8 mouse cellular contexts compared by ENCODE assay signal in the genomic region with DNA sequence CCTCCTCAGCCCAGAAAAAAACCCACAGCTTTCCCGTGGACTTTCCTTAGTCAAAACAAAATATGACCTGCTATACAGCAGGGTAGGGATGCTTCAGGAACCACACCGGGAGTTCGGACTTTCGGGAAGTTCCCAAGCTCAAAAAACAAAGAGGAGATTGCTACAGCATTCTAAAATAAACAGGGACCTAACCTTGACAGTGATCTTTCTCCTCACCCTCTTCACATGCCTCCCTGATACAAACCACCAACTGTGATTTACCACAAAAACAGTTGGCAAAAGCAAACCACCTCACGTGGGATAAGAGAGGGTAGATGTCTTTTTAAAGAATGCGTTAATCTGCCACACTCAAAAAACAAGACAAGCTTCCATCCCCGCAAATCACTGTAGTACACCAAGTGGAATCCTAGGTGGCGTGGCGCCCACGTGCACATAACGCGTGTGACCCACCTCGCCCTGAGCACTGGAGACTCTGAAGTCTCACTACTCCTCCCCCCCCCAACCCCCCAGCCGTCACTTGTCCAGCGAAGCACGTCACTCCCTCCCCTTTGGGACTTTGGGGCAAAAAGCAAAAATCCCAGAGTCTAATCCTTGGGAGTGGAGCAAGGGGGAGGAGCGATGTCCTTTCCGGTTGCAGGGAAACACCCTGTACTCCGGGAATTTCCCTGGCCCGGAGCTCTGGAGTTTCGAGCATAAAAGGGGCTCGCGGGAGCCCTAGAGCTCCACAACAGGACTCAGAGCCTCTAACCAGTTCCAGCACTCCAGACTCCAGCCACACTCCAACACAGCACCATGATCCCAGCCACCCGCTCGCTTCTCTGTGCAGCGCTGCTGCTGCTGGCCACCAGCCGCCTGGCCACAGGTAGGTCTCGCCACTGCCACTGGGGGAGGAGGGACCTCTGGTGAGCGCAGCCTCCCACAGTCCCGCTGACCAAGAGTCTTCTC. TPM values are rescaled to one million over a fixed set of nuclear protein-coding genes. Genes with fewer than 3 reads are reported as not detected.
DNase-seq lines count a peak whose midpoint lies in the region; ATAC-seq and TF ChIP-seq lines count a peak whose summit lies in the region.

A gene (plus strand): TSS at position 723 of the 945 bp plus-strand sequence.

- peak within 1 kb of the TSS; percentile 84 for H3K27ac ChIP-seq in heart, embryonic 10.5 days
- H3K27ac ChIP-seq in lung, postnatal 0 days (ENCODE audit: low read length): no peak within 1 kb of the TSS

- H3K4me3 ChIP-seq in heart, embryonic 10.5 days: peak within 1 kb of the TSS; percentile 68
- H3K4me3 ChIP-seq in lung, postnatal 0 days (ENCODE audit: low read depth, low read length): peak within 1 kb of the TSS; percentile 50

- 0 out of 2 replicates have a peak, but pooled peaks cover 4% of the 10 kb centered on the region for H3K4me1 ChIP-seq in heart, embryonic 10.5 days
- H3K4me1 ChIP-seq in lung, postnatal 0 days (ENCODE audit: insufficient read depth, low read depth, low read length): no peaks in the 10 kb centered on the region

- H3K9me3 ChIP-seq in heart, embryonic 10.5 days: no peaks in the 10 kb centered on the region
- no peaks in the 10 kb centered on the region for H3K9me3 ChIP-seq in lung, postnatal 0 days (ENCODE audit: low read length)

- WGBS in heart, embryonic 10.5 days: 11% methylated on average over 30 of the region's 30 CpGs
- WGBS in lung, postnatal 0 days: 9% methylated on average over 30 of the region's 30 CpGs

- peak; percentile 41 to 77 for DNase-seq in adrenal gland, adult (ENCODE audit: inconsistent age in 2 of 2, low spot score in 1 of 2)
- no peak for DNase-seq in adrenal gland, postnatal 4 days (ENCODE audit: low spot score in 2 of 2)
- peak; percentile 53 for DNase-seq in embryo, embryonic 9.5 days (ENCODE audit: extremely low spot score)
- peak; percentile 76 for DNase-seq in heart, embryonic 10.5 days (ENCODE audit: low spot score)
- peak; percentile 72 for DNase-seq in kidney, adult 9 months
- peak; percentile 65 for DNase-seq in lung, postnatal 0 days (ENCODE audit: low spot score)
- DNase-seq in ovary, postnatal 36 days (ENCODE audit: low spot score): peak; percentile 61
- no peak for DNase-seq in layer of hippocampus, adult 11-12 months (ENCODE audit: low spot score)

- no peaks in the 10 kb centered on the region for H3K27me3 ChIP-seq in heart, embryonic 10.5 days (ENCODE audit: insufficient read depth, poor library complexity, severe bottlenecking)
- no peaks in the 10 kb centered on the region for H3K27me3 ChIP-seq in lung, postnatal 0 days (replicated peaks; ENCODE audit: insufficient read depth, low read length)

- peak within 1 kb of the TSS; percentile 26; the same call in 1 of the 2 replicates for H3K9ac ChIP-seq in lung, postnatal 0 days (replicated peaks; ENCODE audit: low read depth)

- peak; percentile 61 for TF ChIP-seq CTCF in lung, postnatal 0 days (IDR thresholded peaks at IDR 0.05)

- H3K36me3 ChIP-seq in heart, embryonic 10.5 days: no peaks in the 10 kb centered on the region
- no peaks in the 10 kb centered on the region for H3K36me3 ChIP-seq in lung, postnatal 0 days (ENCODE audit: insufficient read depth, low read length)

- TF ChIP-seq EP300 in lung, postnatal 0 days (IDR thresholded peaks at IDR 0.05): no peak

- H3K4me2 ChIP-seq in lung, postnatal 0 days (replicated peaks; ENCODE audit: low read depth, low read length): peak within 1 kb of the TSS; percentile 70

- peak; percentile 83 for ATAC-seq in lung, postnatal 0 days

RNA-seq across cellular contexts. Expression of the gene that starts here (rescaled TPM):
- total RNA-seq in adrenal gland, postnatal 4 days (2021): 1 to 10 TPM in 1 of 2 experiments, under 1 TPM in 1; 0.82 to 1.3 TPM
- 0.24 TPM in 1 of 2 replicates, not detected in the other for polyA plus RNA-seq in heart, embryonic 10.5 days (2016; fragmentation: Nextera tagmentation; extraction: Ambion mirVana)
- 2.1 and 30.8 TPM in 2 replicates for polyA plus RNA-seq in lung, postnatal 0 days (2015; fragmentation: Nextera tagmentation; extraction: Ambion mirVana)

Comparison
In these comparisons a context has a peak if more than half of its experiments do, and no peak if none do; other contexts are left out.
1. DNase-seq: peak in adrenal gland, adult (2 of 2), embryo, embryonic 9.5 days (single experiment), kidney, adult 9 months (single experiment), lung, postnatal 0 days (single experiment) and ovary, postnatal 36 days (single experiment); none in adrenal gland, postnatal 4 days (0 of 2) and layer of hippocampus, adult 11-12 months (single experiment).
2. Peak in DNase-seq, H3K4me3 ChIP-seq and H3K27ac ChIP-seq in heart, embryonic 10.5 days; RNA of the gene not detected or under 1 TPM.